Mouse (Mus musculus) thymus, adult 2 months (tissue): Measurements from ENCODE around the gene March2.

Experiments used
- CTCF ChIP-seq: fragments of 200-500 bp; IDR thresholded peaks from 2 replicates; pipeline ENCODE4 v1.5.1; 2012; ENCODE audit warnings: mild to moderate bottlenecking, control low read depth, low read length, moderate library complexity, borderline replicate concordance; ENCODE audit not compliant: control insufficient read depth, poor library complexity, insufficient read depth; ENCODE audit errors: extremely low read depth
- POLR2A ChIP-seq: fragments of 200-500 bp; IDR thresholded peaks from 2 replicates; pipeline ENCODE4 v1.6.1; 2012; ENCODE audit warnings: mild to moderate bottlenecking, low read length, control low read depth, moderate library complexity; ENCODE audit not compliant: control insufficient read depth, poor library complexity, insufficient read depth; ENCODE audit errors: extremely low read depth

GRCm38 (mm10) chr17:33666813-33667212 is 51.7 kb downstream of the March2 start:
- TF ChIP-seq CTCF (no peak), POLR2A (no peak)
